Mouse (Mus musculus) left cerebral cortex, adult 2 months (tissue): ENCODE measurements around the gene Sdccag8. TPM values are rescaled to one million over a fixed set of nuclear protein-coding genes. Genes with fewer than 3 reads are reported as not detected.

Experiments
- DNase-seq, 2 experiments: peaks; one replicate each; pipeline ENCODE4 v3.0.0; 2021 to 2022; ENCODE audit warnings: low spot score in 2 of 2, mixed read lengths in 1 of 2; ENCODE audit errors: extremely low spot score in 1 of 2
- H3K27ac ChIP-seq: fragments of 200-600 bp; 2 replicates; pipeline ENCODE4 v1.8.1; 2022
- H3K4me3 ChIP-seq: fragments of 200-600 bp; 2 replicates; pipeline ENCODE4 v1.8.1; 2022
- CTCF ChIP-seq: fragments of 200-600 bp; IDR thresholded peaks from 2 replicates; pipeline ENCODE4 v1.8.1; 2022; ENCODE audit warnings: antibody characterized with exemption, mild to moderate bottlenecking, moderate library complexity
- intact Hi-C: fragments of 180-260 bp; cut with DNase I; formaldehyde crosslinking; loops from one replicate; pipeline ENCODE4 v1.15.1; 2025
- long read RNA-seq, 2 experiments: library from polyadenylated mRNA; stranded (forward); transcript quantifications; one replicate each; pipeline ENCODE4 v2.0.0; 2021; ENCODE audit warnings: borderline mapping rate in 2 of 2
- total RNA-seq, 2 experiments: library from RNA; stranded (reverse); gene quantifications; 2 replicates each; pipeline ENCODE4 v1.2.3; 2021

Sdccag8 gene
- 10 to 100 TPM; 17.6 TPM for total RNA-seq
- long read RNA-seq, experiment 1, partial matches to known transcripts, result 13 of 42 reads
- long read RNA-seq, experiment 1, other reads (novel, unspliced or antisense), result 26 of 42 reads
- long read RNA-seq, experiment 2, transcript Sdccag8-201 (18 exons, 2,776 nt), result major isoform, 6 of 29 reads
- long read RNA-seq, experiment 2, partial matches to known transcripts, result 7 of 29 reads
- long read RNA-seq, experiment 2, other reads (novel, unspliced or antisense), result 15 of 29 reads

- Histone ChIP-seq H3K4me3 (peak within 1 kb of the TSS; percentile 85), H3K27ac (peak within 1 kb of the TSS; percentile 94)
- intact Hi-C loops, result no loop called here
- TF ChIP-seq CTCF, result peak; percentile 6; the same call in 1 of the 2 replicates
- peak; percentile 87 to 94 for DNase-seq
These were observed at the start of gene Sdccag8 for GRCm38 (mm10) chr1:176814591-176815062. TSS of gene Sdccag8 (plus strand) at chr1:176814660.

DNA sequence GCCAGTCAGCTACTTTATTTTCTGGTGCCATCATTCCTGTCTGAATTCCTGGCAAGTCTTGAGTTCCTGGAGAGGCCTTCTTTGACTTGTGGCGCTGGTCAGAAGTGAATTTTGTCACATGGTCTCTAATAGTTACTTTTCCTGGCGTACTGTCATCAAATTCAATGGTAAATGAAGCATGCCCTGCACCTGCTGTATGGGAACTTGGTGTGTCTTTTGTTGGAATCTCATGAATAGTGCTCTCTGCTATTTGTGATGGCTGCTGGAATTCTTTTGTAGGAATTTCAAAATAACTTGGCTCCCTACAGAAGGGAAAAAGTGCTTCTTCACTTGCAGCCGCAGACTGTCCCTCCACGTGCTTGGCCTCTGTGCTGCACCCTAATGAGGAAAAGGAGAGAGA lies 39.9 kb upstream of the Sdccag8 start:
- TF ChIP-seq CTCF, result no peak
- DNase-seq, result no peak
- Histone ChIP-seq H3K27ac (no peak overlapping the region), H3K4me3 (no peak overlapping the region)
- intact Hi-C loops, result no loop called here

DNA sequence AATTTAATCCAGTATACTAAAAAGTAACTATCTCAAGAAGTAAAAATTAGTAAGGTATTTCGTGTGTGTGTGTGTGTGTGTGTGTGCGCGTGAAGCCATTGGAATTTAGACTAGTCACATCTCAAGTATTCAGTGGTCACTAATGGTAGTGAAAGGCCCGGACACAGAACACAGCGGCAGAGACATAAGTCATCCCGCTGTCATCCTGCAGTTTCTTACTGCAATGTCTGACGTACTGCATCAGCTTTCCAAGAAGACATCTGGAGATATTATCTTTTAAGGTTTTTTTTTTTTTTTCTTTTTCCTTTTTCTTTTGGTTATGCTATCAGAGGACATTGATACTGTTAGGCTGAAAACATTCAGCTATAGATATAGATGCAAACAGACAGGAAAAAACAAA lies 25.1 kb upstream of the Sdccag8 start:
- intact Hi-C loops, result no loop called here
- no peak overlapping the region for H3K4me3 ChIP-seq
- no peak for DNase-seq
- no peak for TF ChIP-seq CTCF
- H3K27ac ChIP-seq, result no peak overlapping the region

GRCm38 (mm10) chr1:176792175-176792574 lies 22.3 kb upstream of the Sdccag8 start:
- no peak overlapping the region for H3K27ac ChIP-seq
- no peak for TF ChIP-seq CTCF
- no peak for DNase-seq
- no peak overlapping the region for H3K4me3 ChIP-seq
- intact Hi-C loops, result no loop called here

GRCm38 (mm10) chr1:176798673-176799072 lies 15.8 kb upstream of the Sdccag8 start:
- intact Hi-C loops, result no loop called here
- no peak for TF ChIP-seq CTCF
- DNase-seq, result no peak
- Histone ChIP-seq H3K27ac (peak overlapping the region; percentile 7; the same call in 1 of the 2 replicates), H3K4me3 (no peak overlapping the region)

- intact Hi-C loops, result no loop called here
- Histone ChIP-seq H3K4me3 (no peak overlapping the region), H3K27ac (no peak overlapping the region; the same call in 1 of the 2 replicates)
- peak; percentile 37 to 38 for DNase-seq
- no peak for TF ChIP-seq CTCF
These were observed 13.6 kb upstream of the Sdccag8 start for GRCm38 (mm10) chr1:176800728-176801365.

DNA sequence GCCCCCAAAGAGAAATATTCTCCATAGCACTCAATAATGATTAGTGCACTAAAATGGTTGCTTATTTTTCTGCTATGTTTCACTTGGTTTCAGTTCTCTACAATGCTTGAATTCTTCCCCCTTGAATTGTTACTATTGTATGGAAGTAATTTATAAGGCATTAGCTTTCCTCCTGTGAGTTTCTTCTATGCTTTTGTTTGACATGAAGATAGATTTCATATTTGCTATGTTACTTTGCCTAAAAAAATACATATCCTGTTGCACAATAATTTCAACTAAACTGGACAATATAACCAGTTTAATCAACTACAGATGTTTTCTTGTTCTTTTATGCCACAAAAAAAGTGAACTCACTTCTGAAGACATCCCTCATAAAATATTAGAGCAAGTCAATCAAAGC lies 4.3 kb upstream of the Sdccag8 start:
- Histone ChIP-seq H3K27ac (no peak overlapping the region), H3K4me3 (no peak overlapping the region)
- intact Hi-C loops, result no loop called here
- TF ChIP-seq CTCF, result no peak
- DNase-seq, result no peak

- Histone ChIP-seq H3K27ac (no peak overlapping the region), H3K4me3 (peak overlapping the region; percentile 85)
- TF ChIP-seq CTCF, result no peak
- intact Hi-C loops, result no loop called here
- DNase-seq, result no peak
These were observed 2.6 kb upstream of the Sdccag8 start for GRCm38 (mm10) chr1:176811892-176812291.

- no peak for DNase-seq
- intact Hi-C loops, result no loop called here
- Histone ChIP-seq H3K27ac (peak overlapping the region; percentile 94), H3K4me3 (peak overlapping the region; percentile 85)
- no peak for TF ChIP-seq CTCF
These were observed 1.8 kb upstream of the Sdccag8 start for GRCm38 (mm10) chr1:176812491-176813291.

GRCm38 (mm10) chr1:176813292-176814035 lies 996 bp upstream of the Sdccag8 start:
- TF ChIP-seq CTCF, result no peak
- intact Hi-C loops, result no loop called here
- Histone ChIP-seq H3K27ac (peak overlapping the region; percentile 94), H3K4me3 (peak overlapping the region; percentile 85)
- DNase-seq, result peak; percentile 68 to 71

DNA sequence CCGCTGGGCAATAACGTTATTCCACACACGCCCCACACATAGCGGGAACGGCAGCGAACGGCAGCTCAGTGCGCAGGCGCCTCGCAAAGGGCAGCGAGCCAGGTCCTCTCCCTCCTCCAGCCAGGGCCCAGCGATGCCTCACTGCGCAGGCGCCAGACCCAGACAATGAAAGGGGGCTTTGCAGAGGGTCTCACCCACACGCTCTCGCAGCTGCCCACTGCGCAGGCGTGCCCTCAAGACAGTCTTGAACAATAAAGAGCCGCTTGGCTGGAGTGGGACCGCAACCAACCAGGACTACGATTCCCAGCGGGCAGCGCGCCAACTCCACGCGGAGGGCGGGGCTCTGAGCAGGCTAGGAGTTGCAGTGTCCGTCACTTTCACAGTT lies 432 bp upstream of the Sdccag8 start, which contains the start of gene Cep170:
Gene Cep170 (minus strand): TSS at position 32 of the 385 bp plus-strand sequence.
- TF ChIP-seq CTCF, result no peak
- peak within 1 kb of the TSS; percentile 85 for H3K4me3 ChIP-seq
- H3K27ac ChIP-seq, result peak within 1 kb of the TSS; percentile 94
- DNase-seq, result peak; percentile 94 to 98
- intact Hi-C loops, result no loop called here
